Mouse (Mus musculus) spleen, adult 2 months (tissue): Measurements from ENCODE around the gene Preb.

Experiments used
- CTCF ChIP-seq: fragments of 200-500 bp; IDR thresholded peaks from 2 replicates; pipeline ENCODE4 v1.5.1; 2011; ENCODE audit warnings: mild to moderate bottlenecking, inconsistent platforms; ENCODE audit not compliant: insufficient read depth, insufficient read length, insufficient replicate concordance; ENCODE audit errors: extremely low read depth
- POLR2A ChIP-seq: fragments of 200-500 bp; IDR thresholded peaks from 2 replicates; pipeline ENCODE4 v1.6.1; 2011; ENCODE audit warnings: low read depth, low read length, inconsistent platforms

DNA sequence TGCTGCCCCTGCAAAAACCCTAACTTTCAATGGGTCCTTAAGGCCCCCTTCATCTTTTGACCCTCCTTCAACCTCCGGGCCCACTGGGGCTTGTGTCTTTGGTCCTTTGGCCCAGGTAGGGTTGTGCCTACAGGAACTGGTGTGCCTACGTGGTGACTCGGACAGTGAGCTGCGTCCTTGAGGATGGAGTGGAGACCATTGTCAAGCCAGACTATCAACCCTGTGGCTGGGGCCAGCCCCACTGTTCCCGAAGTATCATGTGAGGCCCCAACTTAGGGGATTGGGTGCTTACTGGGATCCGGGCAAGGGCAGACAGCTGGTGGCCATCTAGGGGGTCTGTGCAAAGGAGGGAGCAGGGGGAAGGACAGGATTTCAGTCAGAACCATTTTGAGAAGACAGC is 45.3 kb downstream of the Preb start:
- TF ChIP-seq CTCF (no peak), POLR2A (no peak)
